Mouse (Mus musculus) liver, embryonic 11.5 days (tissue): ENCODE data around the gene Enpp3. TPM values are rescaled to one million over a fixed set of nuclear protein-coding genes. Genes with fewer than 3 reads are reported as not detected.
A peak's percentile ranks its signal among the peaks of the same experiment; 100 is the strongest.

ENCODE experiments used
- ATAC-seq: fragments of 200-750 bp; cut with Nextera tagmentation; replicated peaks from 2 replicates; pipeline ENCODE4 v1.8.0; 2017; ENCODE audit warnings: moderate number of reproducible peaks, mild to moderate bottlenecking, moderate TSS enrichment, moderate library complexity; ENCODE audit not compliant: low FRiP score
- DNase-seq: peaks from one replicate; pipeline ENCODE4 v3.0.0-alpha.2; 2017; ENCODE audit warnings: low spot score
- H3K27ac ChIP-seq: fragments of 300-500 bp; sonication (generic); 2 replicates; pipeline ENCODE4 v1.5.1; 2014; ENCODE audit warnings: mild to moderate bottlenecking, low read depth, low read length, control low read depth
- H3K27me3 ChIP-seq: fragments of 300-500 bp; sonication (generic); replicated peaks from 2 replicates; pipeline ENCODE4 v1.6.1; 2014; ENCODE audit warnings: low read length, mixed read lengths; ENCODE audit not compliant: control insufficient read depth, insufficient read depth
- H3K36me3 ChIP-seq: fragments of 300-500 bp; sonication (generic); 2 replicates; pipeline ENCODE4 v1.6.1; 2014; ENCODE audit warnings: mild to moderate bottlenecking, low read length, moderate library complexity, mixed read lengths; ENCODE audit not compliant: control insufficient read depth, insufficient read depth
- H3K4me1 ChIP-seq: fragments of 300-500 bp; sonication (generic); replicated peaks from 2 replicates; pipeline ENCODE4 v1.6.1; 2014; ENCODE audit warnings: low read length, mixed read lengths; ENCODE audit not compliant: control insufficient read depth, insufficient read depth
- H3K4me2 ChIP-seq: fragments of 300-500 bp; sonication (generic); 2 replicates; pipeline ENCODE4 v1.6.1; 2014; ENCODE audit warnings: mild to moderate bottlenecking, control low read depth, moderate library complexity
- H3K4me3 ChIP-seq: fragments of 300-500 bp; sonication (generic); 2 replicates; pipeline ENCODE4 v1.5.1; 2014; ENCODE audit warnings: low read depth, low read length, control low read depth
- H3K9ac ChIP-seq: fragments of 300-500 bp; sonication (generic); 2 replicates; pipeline ENCODE4 v1.6.1; 2014; ENCODE audit warnings: low read depth, low read length, control low read depth
- H3K9me3 ChIP-seq: fragments of 300-500 bp; sonication (generic); 2 replicates; pipeline ENCODE4 v1.6.1; 2016; ENCODE audit warnings: low read length, inconsistent platforms, mixed read lengths; ENCODE audit not compliant: control insufficient read depth
- WGBS: fragments of 180-500 bp; shearing (Covaris S2); extraction: QIAGEN DNeasy Blood & Tissue Kit; methylation state at CpG from one replicate; pipeline ENCODE4 v1.1.7; 2014; 5-methylcytosine and 5-hydroxymethylcytosine counted together
- polyA plus RNA-seq: library from polyadenylated mRNA; unstranded; fragments of >200 nt; fragmentation: Nextera tagmentation; extraction: Ambion mirVana; gene quantifications from 2 replicates; pipeline ENCODE4 v1.2.1, GENCODE M21; 2014

Enpp3 gene
- 2.2 and 2.4 TPM in 2 replicates for polyA plus RNA-seq

GRCm38 (mm10) chr10:24842676-24843075 lies at the start of gene Enpp3:
Gene Enpp3 (minus strand): TSS chr10:24842823.
- Histone ChIP-seq H3K9ac (no peak within 1 kb of the TSS), H3K27me3 (no peaks in the 10 kb centered on the region), H3K4me2 (no peak within 1 kb of the TSS), H3K27ac (no peak within 1 kb of the TSS), H3K9me3 (0 out of 2 replicates have a peak, but pooled peaks cover 2% of the 10 kb centered on the region), H3K4me3 (no peak within 1 kb of the TSS), H3K4me1 (no peaks in the 10 kb centered on the region), H3K36me3 (no peaks in the 10 kb centered on the region)
- DNase-seq (no peak), ATAC-seq (no peak)
- WGBS = 75% methylated on average over 1 of the region's 1 CpGs

- Histone ChIP-seq H3K4me2 (no peak overlapping the region), H3K9me3 (no peaks in the 10 kb centered on the region), H3K36me3 (peaks cover 34% of the 10 kb centered on the region; the same call in 1 of the 2 replicates), H3K4me3 (no peak overlapping the region), H3K9ac (no peak overlapping the region), H3K27me3 (no peaks in the 10 kb centered on the region), H3K4me1 (no peaks in the 10 kb centered on the region), H3K27ac (no peak overlapping the region)
- 89% methylated on average over 7 of the region's 7 CpGs for WGBS
- DNase-seq = no peak
- no peak for ATAC-seq
Measured at GRCm38 (mm10) chr10:24888343-24888742, 45.7 kb upstream of the Enpp3 start.

- no peak for DNase-seq
Measured at GRCm38 (mm10) chr10:24886008-24886407, 43.4 kb upstream of the Enpp3 start.

GRCm38 (mm10) chr10:24873624-24874023 lies 31.0 kb upstream of the Enpp3 start:
- Histone ChIP-seq H3K9ac (no peak overlapping the region), H3K4me2 (no peak overlapping the region), H3K27me3 (no peaks in the 10 kb centered on the region), H3K4me1 (no peaks in the 10 kb centered on the region), H3K36me3 (peaks cover 28% of the 10 kb centered on the region), H3K9me3 (no peaks in the 10 kb centered on the region), H3K4me3 (no peak overlapping the region), H3K27ac (no peak overlapping the region)
- ATAC-seq = no peak
- WGBS = 77% methylated on average over 4 of the region's 4 CpGs
- DNase-seq = no peak

More at GRCm38 (mm10) chr10:24886008-24886407, 43.4 kb upstream of the Enpp3 start:
- peaks cover 32% of the 10 kb centered on the region; the same call in 1 of the 2 replicates for H3K36me3 ChIP-seq
- WGBS = 83% methylated on average over 9 of the region's 9 CpGs
- H3K4me3 ChIP-seq = no peak overlapping the region
- no peak overlapping the region for H3K27ac ChIP-seq
- no peak overlapping the region for H3K4me2 ChIP-seq
- no peaks in the 10 kb centered on the region for H3K4me1 ChIP-seq
- H3K27me3 ChIP-seq = no peaks in the 10 kb centered on the region
- no peak overlapping the region for H3K9ac ChIP-seq
- no peaks in the 10 kb centered on the region for H3K9me3 ChIP-seq
- ATAC-seq = no peak

GRCm38 (mm10) chr10:24869760-24870290 lies 27.2 kb upstream of the Enpp3 start, which contains the start of gene Med23:
Gene Med23 (plus strand): TSS chr10:24869986.
- 0% methylated on average over 36 of the region's 36 CpGs for WGBS
- no peaks in the 10 kb centered on the region for H3K9me3 ChIP-seq
- peak within 1 kb of the TSS; percentile 52; the same call in 1 of the 2 replicates for H3K27ac ChIP-seq
- H3K4me2 ChIP-seq = peak within 1 kb of the TSS; percentile 72
- H3K4me3 ChIP-seq = peak within 1 kb of the TSS; percentile 91
- DNase-seq (peak; percentile 95), ATAC-seq (peak; percentile 100)
- peaks cover 11% of the 10 kb centered on the region for H3K36me3 ChIP-seq
- no peaks in the 10 kb centered on the region for H3K27me3 ChIP-seq
- peak within 1 kb of the TSS; percentile 87 for H3K9ac ChIP-seq
- no peaks in the 10 kb centered on the region for H3K4me1 ChIP-seq

- no peaks in the 10 kb centered on the region for H3K27me3 ChIP-seq
- H3K4me1 ChIP-seq = no peaks in the 10 kb centered on the region
- H3K9me3 ChIP-seq = no peaks in the 10 kb centered on the region
- no peak for DNase-seq
- H3K4me3 ChIP-seq = no peak overlapping the region
- no peak overlapping the region for H3K9ac ChIP-seq
- ATAC-seq = no peak
- 68% methylated on average over 6 of the region's 6 CpGs for WGBS
- H3K27ac ChIP-seq = no peak overlapping the region
- no peaks in the 10 kb centered on the region for H3K36me3 ChIP-seq
- H3K4me2 ChIP-seq = no peak overlapping the region
Measured at GRCm38 (mm10) chr10:24864434-24864833, 21.8 kb upstream of the Enpp3 start.

GRCm38 (mm10) chr10:24863146-24863545 lies 20.5 kb upstream of the Enpp3 start:
- 82% methylated on average over 2 of the region's 2 CpGs for WGBS

GRCm38 (mm10) chr10:24841998-24842397 lies 625 bp downstream of the Enpp3 start:
- no peak overlapping the region for H3K4me2 ChIP-seq
- ATAC-seq = no peak
- H3K9me3 ChIP-seq = 0 out of 2 replicates have a peak, but pooled peaks cover 2% of the 10 kb centered on the region
- H3K27me3 ChIP-seq = no peaks in the 10 kb centered on the region
- H3K4me3 ChIP-seq = no peak overlapping the region
- WGBS = 49% methylated on average over 2 of the region's 2 CpGs
- DNase-seq = no peak
- H3K4me1 ChIP-seq = no peaks in the 10 kb centered on the region
- no peak overlapping the region for H3K27ac ChIP-seq
- no peaks in the 10 kb centered on the region for H3K36me3 ChIP-seq
- H3K9ac ChIP-seq = no peak overlapping the region

More at GRCm38 (mm10) chr10:24863146-24863545, 20.5 kb upstream of the Enpp3 start:
- H3K4me3 ChIP-seq = no peak overlapping the region
- no peak overlapping the region for H3K9ac ChIP-seq
- ATAC-seq (no peak), DNase-seq (no peak)
- no peaks in the 10 kb centered on the region for H3K4me1 ChIP-seq
- no peaks in the 10 kb centered on the region for H3K36me3 ChIP-seq
- H3K27me3 ChIP-seq = no peaks in the 10 kb centered on the region
- H3K4me2 ChIP-seq = no peak overlapping the region
- H3K9me3 ChIP-seq = no peaks in the 10 kb centered on the region
- no peak overlapping the region for H3K27ac ChIP-seq

- Histone ChIP-seq H3K27ac (no peak overlapping the region), H3K36me3 (no peaks in the 10 kb centered on the region), H3K9ac (no peak overlapping the region), H3K27me3 (no peaks in the 10 kb centered on the region), H3K4me2 (no peak overlapping the region), H3K4me1 (no peaks in the 10 kb centered on the region), H3K4me3 (no peak overlapping the region), H3K9me3 (0 out of 2 replicates have a peak, but pooled peaks cover 2% of the 10 kb centered on the region)
- no peak for ATAC-seq
- no peak for DNase-seq
- 89% methylated on average over 4 of the region's 4 CpGs for WGBS
Measured at GRCm38 (mm10) chr10:24840795-24841194, 1.8 kb downstream of the Enpp3 start.
